Mouse (Mus musculus) embryonic facial prominence, embryonic 12.5 days (tissue): ENCODE measurements around the gene Tspan3. TPM values are rescaled to one million over a fixed set of nuclear protein-coding genes. Genes with fewer than 3 reads are reported as not detected.
A peak's percentile ranks its signal among the peaks of the same experiment; 100 is the strongest.

ENCODE experiments used
- ATAC-seq: fragments of 200-750 bp; cut with Nextera tagmentation; 2 replicates; pipeline ENCODE4 v1.8.0; 2017; ENCODE audit not compliant: insufficient number of reproducible peaks, insufficient read depth, low FRiP score, low TSS enrichment
- H3K27ac ChIP-seq: fragments of 300-500 bp; sonication (generic); 2 replicates; pipeline ENCODE4 v1.5.1; 2016; ENCODE audit warnings: mild to moderate bottlenecking
- H3K27me3 ChIP-seq: fragments of 300-500 bp; sonication (generic); 2 replicates; pipeline ENCODE4 v1.6.1; 2016; ENCODE audit warnings: mild to moderate bottlenecking, moderate library complexity
- H3K36me3 ChIP-seq: fragments of 300-500 bp; sonication (generic); 2 replicates; pipeline ENCODE4 v1.6.1; 2016; ENCODE audit warnings: mild to moderate bottlenecking
- H3K4me1 ChIP-seq: fragments of 300-500 bp; sonication (generic); 2 replicates; pipeline ENCODE4 v1.6.1; 2016
- H3K4me2 ChIP-seq: fragments of 300-500 bp; sonication (generic); replicated peaks from 2 replicates; pipeline ENCODE4 v1.6.1; 2016; ENCODE audit warnings: mild to moderate bottlenecking, moderate library complexity
- H3K4me3 ChIP-seq: fragments of 300-500 bp; sonication (generic); 2 replicates; pipeline ENCODE4 v1.5.1; 2016; ENCODE audit warnings: mild to moderate bottlenecking
- H3K9ac ChIP-seq: fragments of 300-500 bp; sonication (generic); 2 replicates; pipeline ENCODE4 v1.6.1; 2016; ENCODE audit warnings: mild to moderate bottlenecking, moderate library complexity
- H3K9me3 ChIP-seq: fragments of 300-500 bp; sonication (generic); 2 replicates; pipeline ENCODE4 v1.6.1; 2016; ENCODE audit warnings: mild to moderate bottlenecking, moderate library complexity
- WGBS: fragments of 180-500 bp; shearing (Covaris S2); methylation state at CpG from one replicate; pipeline ENCODE4 v1.1.7; 2016; 5-methylcytosine and 5-hydroxymethylcytosine counted together
- polyA plus RNA-seq: library from polyadenylated mRNA; unstranded; fragments of >200 nt; fragmentation: Nextera tagmentation; extraction: Ambion mirVana; gene quantifications from 2 replicates; pipeline ENCODE4 v1.2.1, GENCODE M21; 2016

Gene Tspan3
- 468 and 479 TPM in 2 replicates for polyA plus RNA-seq

DNA sequence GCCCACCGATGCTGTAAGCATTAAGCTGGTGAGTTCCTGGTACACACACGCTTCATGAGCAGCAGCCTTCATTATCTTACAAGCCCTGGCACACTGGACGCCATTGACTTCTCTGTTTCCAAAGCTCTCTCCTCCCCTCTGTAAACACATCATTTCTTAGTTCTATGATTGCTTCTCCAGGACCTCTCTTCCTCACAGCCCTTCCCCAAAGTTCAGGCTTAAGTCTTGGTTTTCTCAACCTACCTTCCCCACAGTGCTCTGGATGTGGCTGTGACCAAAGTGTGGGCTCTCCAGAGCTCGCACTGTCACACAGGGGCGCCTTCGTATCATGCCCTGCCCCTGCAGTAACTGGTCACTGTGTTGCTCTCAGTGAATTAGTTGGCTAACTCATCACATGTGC is at the start of gene Tspan3:
Gene Tspan3 (minus strand): TSS at position 101 of the 400 bp plus-strand sequence.
- Histone ChIP-seq H3K27me3 (no peaks in the 10 kb centered on the region), H3K4me1 (peaks cover 24% of the 10 kb centered on the region), H3K9me3 (no peaks in the 10 kb centered on the region), H3K4me2 (no peak within 1 kb of the TSS), H3K9ac (no peak within 1 kb of the TSS), H3K27ac (peak within 1 kb of the TSS; percentile 57; the same call in 1 of the 2 replicates), H3K4me3 (no peak within 1 kb of the TSS), H3K36me3 (no peaks in the 10 kb centered on the region)
- no peak for ATAC-seq
- WGBS: 91% methylated on average over 6 of the region's 6 CpGs

DNA sequence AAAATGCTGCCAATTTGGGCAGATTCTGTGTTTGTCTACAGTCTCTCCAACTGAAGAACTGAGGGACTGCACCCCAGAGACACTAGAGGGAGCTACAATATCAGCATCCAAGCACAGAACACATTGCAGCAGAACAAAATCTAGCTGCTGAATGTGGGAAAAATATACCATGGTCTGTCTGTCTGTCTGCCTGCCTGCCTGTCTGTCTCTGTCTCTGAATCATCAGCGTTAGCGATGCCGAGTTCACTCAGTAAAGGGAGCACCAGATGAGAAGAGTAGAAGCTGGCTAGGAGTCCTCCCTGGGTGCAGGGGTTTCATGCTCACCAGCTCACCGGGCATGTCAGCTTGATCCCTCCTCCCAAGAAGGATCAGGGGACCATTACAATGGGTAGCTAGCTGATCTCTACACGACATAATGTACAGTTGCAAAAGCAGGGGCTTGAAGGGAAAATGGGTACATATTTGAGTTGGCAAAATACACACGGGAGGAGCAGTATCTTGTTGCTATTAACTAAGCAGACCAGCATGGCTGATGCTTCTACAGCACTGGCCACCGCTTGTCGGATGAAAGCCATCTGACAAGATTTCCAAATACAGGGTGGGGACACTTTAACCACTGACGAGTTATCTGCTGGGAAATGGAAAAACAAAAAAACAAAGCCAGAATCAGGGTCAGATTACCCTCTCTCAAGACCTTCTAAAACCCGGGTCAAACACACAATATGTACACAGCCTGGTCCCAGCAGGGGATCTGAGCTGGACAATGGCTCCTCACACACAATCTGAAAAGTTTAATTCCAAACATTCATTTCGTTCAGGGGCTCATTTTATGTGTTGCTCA is 48.4 kb upstream of the Tspan3 start:
- H3K9me3 ChIP-seq: no peaks in the 10 kb centered on the region
- no peak overlapping the region for H3K4me3 ChIP-seq
- H3K36me3 ChIP-seq: no peaks in the 10 kb centered on the region
- no peak overlapping the region for H3K27ac ChIP-seq
- H3K27me3 ChIP-seq: no peaks in the 10 kb centered on the region
- H3K4me1 ChIP-seq: peaks cover 8% of the 10 kb centered on the region
- H3K9ac ChIP-seq: no peak overlapping the region
- WGBS: 27% methylated on average over 11 of the region's 11 CpGs
- H3K4me2 ChIP-seq: 0 out of 2 replicates have a peak overlapping the region, but pooled peaks have one; percentile 23
- ATAC-seq: no peak

DNA sequence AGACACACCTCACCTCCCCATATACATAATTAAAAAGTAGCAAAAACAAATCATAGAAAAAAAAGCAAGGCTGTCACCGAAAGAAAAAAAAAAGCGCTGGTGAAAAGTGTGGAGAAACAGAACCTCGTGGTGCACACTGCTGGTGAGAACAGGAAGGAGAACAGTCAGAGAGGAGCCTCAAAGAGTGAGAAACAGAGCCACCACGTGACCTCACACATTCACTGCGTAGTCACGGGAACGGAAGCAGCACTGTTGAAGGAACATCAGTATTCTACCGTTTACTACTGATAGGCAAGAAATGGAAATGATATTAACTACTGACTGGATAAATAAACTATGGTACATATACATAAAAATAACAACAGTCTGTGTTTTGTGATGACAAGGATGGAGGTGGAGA is 43.5 kb upstream of the Tspan3 start:
- no peak overlapping the region for H3K9ac ChIP-seq
- 0 out of 2 replicates have a peak, but pooled peaks cover 12% of the 10 kb centered on the region for H3K36me3 ChIP-seq
- 85% methylated on average over 8 of the region's 8 CpGs for WGBS
- no peaks in the 10 kb centered on the region for H3K27me3 ChIP-seq
- no peak for ATAC-seq
- H3K27ac ChIP-seq: no peak overlapping the region
- peaks cover 7% of the 10 kb centered on the region; the same call in 1 of the 2 replicates for H3K4me1 ChIP-seq
- H3K9me3 ChIP-seq: no peaks in the 10 kb centered on the region
- no peak overlapping the region for H3K4me2 ChIP-seq
- H3K4me3 ChIP-seq: no peak overlapping the region

DNA sequence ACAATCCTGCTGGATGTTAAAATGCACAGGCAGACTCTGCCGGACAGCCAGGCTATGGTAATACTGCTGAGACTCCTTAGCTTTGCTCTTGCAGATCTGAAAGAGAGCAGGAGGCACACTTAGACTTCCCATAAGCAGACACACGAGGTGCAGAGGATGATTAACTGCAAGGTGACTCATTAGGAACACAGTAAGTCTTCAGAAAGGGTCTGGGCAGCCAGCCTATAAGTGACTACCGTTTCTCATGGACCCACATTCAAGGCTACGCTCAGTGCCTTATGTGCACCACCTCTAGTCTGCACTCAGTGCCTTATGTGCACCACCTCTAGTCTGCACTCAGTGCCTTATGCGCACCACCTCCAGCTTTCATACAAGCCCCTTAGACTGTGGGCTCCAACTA is 42.2 kb upstream of the Tspan3 start:
- 82% methylated on average over 5 of the region's 5 CpGs for WGBS
- no peak overlapping the region for H3K9ac ChIP-seq
- H3K4me2 ChIP-seq: no peak overlapping the region
- no peak overlapping the region for H3K27ac ChIP-seq
- H3K27me3 ChIP-seq: no peaks in the 10 kb centered on the region
- ATAC-seq: no peak
- no peaks in the 10 kb centered on the region for H3K9me3 ChIP-seq
- H3K4me1 ChIP-seq: 0 out of 2 replicates have a peak, but pooled peaks cover 3% of the 10 kb centered on the region
- 0 out of 2 replicates have a peak, but pooled peaks cover 12% of the 10 kb centered on the region for H3K36me3 ChIP-seq
- H3K4me3 ChIP-seq: no peak overlapping the region

DNA sequence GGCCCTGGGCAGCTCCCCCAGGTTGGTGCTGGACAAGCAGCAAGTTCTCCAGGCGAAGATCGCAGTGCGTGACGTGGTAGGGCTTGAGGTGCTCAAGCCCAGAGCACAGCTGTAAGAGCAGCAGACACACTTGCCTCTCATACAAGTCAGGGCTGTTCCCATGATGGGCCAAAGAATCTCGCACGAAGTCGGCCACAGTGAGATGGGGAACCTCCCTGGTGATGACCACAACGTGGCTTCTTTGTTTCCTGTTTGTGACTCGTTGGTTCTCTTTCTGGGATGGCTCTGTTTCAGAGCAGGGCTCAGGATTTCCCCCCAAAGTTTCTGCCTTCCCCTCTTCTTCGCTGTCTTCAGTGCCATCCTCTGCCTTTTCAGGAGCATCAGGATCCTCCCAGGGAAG is 41.8 kb upstream of the Tspan3 start:
- Histone ChIP-seq H3K27ac (no peak overlapping the region), H3K9me3 (no peaks in the 10 kb centered on the region), H3K36me3 (0 out of 2 replicates have a peak, but pooled peaks cover 12% of the 10 kb centered on the region), H3K9ac (no peak overlapping the region), H3K4me2 (no peak overlapping the region), H3K4me3 (no peak overlapping the region), H3K27me3 (no peaks in the 10 kb centered on the region), H3K4me1 (0 out of 2 replicates have a peak, but pooled peaks cover 3% of the 10 kb centered on the region)
- ATAC-seq: no peak
- 91% methylated on average over 10 of the region's 10 CpGs for WGBS

DNA sequence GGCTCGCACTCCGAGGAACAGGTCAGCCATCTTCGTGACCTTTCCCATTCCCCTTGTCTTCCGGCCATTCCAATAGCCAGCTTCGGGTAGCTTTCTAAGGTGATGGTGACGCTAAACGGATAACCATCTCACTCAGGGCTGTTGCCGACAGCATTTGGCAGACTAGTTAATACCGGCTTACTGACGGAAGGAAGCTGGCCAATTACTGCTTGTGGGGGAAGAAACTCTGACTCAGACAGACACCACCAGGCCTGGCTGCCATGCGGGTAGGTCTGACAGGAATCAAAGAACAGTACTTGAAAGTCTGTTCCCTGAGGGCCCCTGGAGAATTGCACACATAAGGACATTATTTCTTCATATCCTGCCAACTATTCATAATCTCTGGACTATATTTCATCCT is 40.1 kb upstream of the Tspan3 start:
- Histone ChIP-seq H3K4me1 (peaks cover 14% of the 10 kb centered on the region), H3K36me3 (0 out of 2 replicates have a peak, but pooled peaks cover 12% of the 10 kb centered on the region), H3K4me2 (no peak overlapping the region), H3K9me3 (no peaks in the 10 kb centered on the region), H3K9ac (no peak overlapping the region), H3K27ac (no peak overlapping the region), H3K4me3 (no peak overlapping the region), H3K27me3 (no peaks in the 10 kb centered on the region)
- no peak for ATAC-seq
- WGBS: 75% methylated on average over 11 of the region's 11 CpGs

DNA sequence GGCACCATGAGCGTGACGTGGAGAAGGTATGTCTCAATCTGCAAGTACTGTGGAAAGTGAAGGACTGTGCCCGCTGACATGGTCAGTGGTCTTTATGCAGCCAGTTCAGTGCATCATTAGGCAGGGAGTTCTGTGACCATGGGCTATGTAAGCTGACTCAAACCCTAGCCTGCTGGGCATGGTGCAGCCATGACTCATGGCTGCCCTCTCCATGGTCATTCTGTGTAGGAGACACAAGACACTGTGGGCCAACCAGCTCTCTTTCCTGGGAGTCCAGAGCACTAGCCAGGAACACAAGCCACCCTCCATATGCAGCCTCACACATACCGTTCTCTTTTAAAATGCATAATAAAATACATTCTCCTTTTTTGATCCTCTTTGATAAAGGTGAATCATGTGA is 39.0 kb upstream of the Tspan3 start:
- H3K4me1 ChIP-seq: peaks cover 14% of the 10 kb centered on the region
- H3K9me3 ChIP-seq: no peaks in the 10 kb centered on the region
- 0 out of 2 replicates have a peak, but pooled peaks cover 12% of the 10 kb centered on the region for H3K36me3 ChIP-seq
- H3K27ac ChIP-seq: no peak overlapping the region
- H3K9ac ChIP-seq: no peak overlapping the region
- H3K27me3 ChIP-seq: no peaks in the 10 kb centered on the region
- no peak for ATAC-seq
- no peak overlapping the region for H3K4me2 ChIP-seq
- 92% methylated on average over 4 of the region's 4 CpGs for WGBS
- no peak overlapping the region for H3K4me3 ChIP-seq

DNA sequence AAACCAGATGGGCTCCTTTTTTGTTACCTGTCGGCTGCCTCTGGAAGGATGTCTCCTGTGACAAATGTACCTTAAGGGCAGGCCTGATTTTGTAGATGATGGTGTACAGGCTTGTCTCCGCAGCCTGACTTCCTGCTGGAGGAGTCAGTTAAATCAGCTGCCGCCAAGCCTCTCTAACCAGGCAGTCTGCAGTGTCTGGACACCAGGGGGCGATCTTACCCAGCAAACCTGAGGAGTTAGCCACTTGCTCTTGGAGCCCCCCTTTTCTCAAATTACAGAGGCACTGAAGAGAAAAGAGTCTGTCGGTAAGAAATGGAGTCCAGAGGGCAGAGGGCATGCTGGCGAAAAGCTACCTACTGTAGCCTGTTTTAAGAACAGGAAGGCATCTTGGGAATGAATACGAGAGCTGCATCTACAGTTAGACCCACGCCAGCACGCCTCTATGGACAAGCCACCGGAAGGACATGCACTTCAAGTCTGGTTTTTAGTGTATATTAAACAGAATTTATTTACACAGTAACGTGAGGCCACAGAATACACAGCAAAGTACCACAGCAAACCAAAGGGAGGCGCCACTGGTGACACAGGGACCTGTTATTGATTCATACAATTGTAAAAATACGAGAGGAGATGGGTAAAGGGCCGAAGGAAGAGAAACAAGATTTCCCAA is 35.5 kb upstream of the Tspan3 start:
- no peak overlapping the region for H3K27ac ChIP-seq
- H3K9me3 ChIP-seq: no peaks in the 10 kb centered on the region
- 28% methylated on average over 14 of the region's 14 CpGs for WGBS
- H3K4me3 ChIP-seq: no peak overlapping the region
- 0 out of 2 replicates have a peak, but pooled peaks cover 3% of the 10 kb centered on the region for H3K36me3 ChIP-seq
- no peak for ATAC-seq
- H3K4me2 ChIP-seq: peak overlapping the region; percentile 28; the same call in 1 of the 2 replicates
- H3K4me1 ChIP-seq: peaks cover 14% of the 10 kb centered on the region
- no peak overlapping the region for H3K9ac ChIP-seq
- H3K27me3 ChIP-seq: no peaks in the 10 kb centered on the region; the same call in 1 of the 2 replicates

DNA sequence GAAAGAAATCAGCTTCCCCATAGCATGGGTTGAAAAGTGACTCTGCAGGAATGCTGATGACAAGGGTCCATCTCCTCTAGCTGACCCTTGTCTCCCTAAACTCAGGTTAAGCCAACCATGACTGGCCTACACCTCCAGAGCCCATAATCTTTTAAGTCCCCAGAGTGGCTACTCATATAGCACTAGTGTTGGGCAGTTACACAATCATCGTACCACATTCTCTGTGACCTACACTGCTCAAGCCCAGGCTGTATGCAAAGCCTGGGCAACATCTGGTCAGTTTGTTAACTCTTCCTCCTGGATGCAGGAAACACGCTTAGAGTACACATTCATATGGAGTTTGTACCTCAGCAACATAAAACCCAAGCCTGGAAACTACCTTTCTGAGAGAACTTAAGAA is 34.9 kb upstream of the Tspan3 start:
- H3K27me3 ChIP-seq: no peaks in the 10 kb centered on the region; the same call in 1 of the 2 replicates
- H3K27ac ChIP-seq: no peak overlapping the region
- no peak for ATAC-seq
- H3K4me1 ChIP-seq: peaks cover 14% of the 10 kb centered on the region
- no peak overlapping the region for H3K9ac ChIP-seq
- no peak overlapping the region for H3K4me2 ChIP-seq
- H3K4me3 ChIP-seq: no peak overlapping the region
- WGBS: 60% methylated on average over 2 of the region's 2 CpGs
- no peaks in the 10 kb centered on the region for H3K9me3 ChIP-seq
- no peaks in the 10 kb centered on the region for H3K36me3 ChIP-seq

DNA sequence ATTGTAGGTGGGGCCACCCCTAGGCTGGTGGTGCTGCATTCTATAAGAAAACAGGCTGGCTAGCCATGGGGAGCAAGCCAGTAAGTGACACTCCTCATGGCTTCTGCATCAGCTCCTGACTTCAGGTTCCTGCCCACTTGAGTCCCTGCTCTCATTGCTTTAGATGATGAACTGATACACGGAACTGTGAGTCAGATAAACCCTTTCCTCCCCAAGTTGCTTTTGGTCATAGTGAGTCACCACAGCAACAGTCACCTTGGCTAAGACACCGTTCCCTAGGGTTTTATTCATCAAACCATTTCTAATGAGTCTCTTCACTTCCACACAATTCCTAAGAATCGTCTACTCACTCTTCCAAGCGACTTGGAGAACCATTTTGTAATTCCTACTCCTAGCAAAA is 31.6 kb upstream of the Tspan3 start:
- WGBS: 84% methylated on average over 4 of the region's 4 CpGs
- no peaks in the 10 kb centered on the region; the same call in 1 of the 2 replicates for H3K27me3 ChIP-seq

DNA sequence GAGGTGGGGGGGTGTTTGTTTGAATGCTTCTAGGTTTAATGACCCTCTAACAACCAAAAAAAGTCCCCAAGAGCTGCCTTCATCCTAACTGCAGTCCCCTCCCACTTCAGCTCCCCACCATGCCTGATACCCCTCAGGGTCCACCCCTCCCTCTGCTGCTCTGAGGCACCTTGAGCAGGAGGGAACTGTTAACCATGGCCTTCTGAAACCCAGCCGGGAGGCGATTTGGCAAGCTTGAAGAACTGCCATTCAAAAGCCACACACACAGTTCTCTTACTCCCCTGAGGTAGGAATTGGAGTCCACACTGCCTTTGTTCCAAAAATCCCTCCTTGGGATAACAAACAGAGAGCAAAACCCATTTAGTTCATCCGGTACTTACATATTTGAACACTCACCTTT is 29.9 kb upstream of the Tspan3 start:
- 39% methylated on average over 3 of the region's 3 CpGs for WGBS
- Histone ChIP-seq H3K4me3 (no peak overlapping the region), H3K27ac (no peak overlapping the region), H3K4me1 (peaks cover 12% of the 10 kb centered on the region), H3K4me2 (no peak overlapping the region), H3K9ac (no peak overlapping the region), H3K27me3 (no peaks in the 10 kb centered on the region; the same call in 1 of the 2 replicates), H3K36me3 (no peaks in the 10 kb centered on the region), H3K9me3 (no peaks in the 10 kb centered on the region)
- ATAC-seq: no peak

More for the DNA sequence above, 31.6 kb upstream of the Tspan3 start:
- Histone ChIP-seq H3K4me3 (no peak overlapping the region), H3K9me3 (no peaks in the 10 kb centered on the region), H3K4me2 (no peak overlapping the region), H3K4me1 (peaks cover 21% of the 10 kb centered on the region), H3K36me3 (no peaks in the 10 kb centered on the region), H3K9ac (no peak overlapping the region), H3K27ac (no peak overlapping the region)
- ATAC-seq: no peak
